Mouse (Mus musculus) spleen, postnatal 36 days (tissue): Measurements from ENCODE around the gene Hs2st1.
"Not testable (repeated sequence)": the region's sequence is repeated elsewhere in the genome, so short reads cannot be mapped to it uniquely, and the experiment has no call there.

ENCODE experiments used
- DNase-seq, 2 experiments: peaks; one replicate each; pipeline ENCODE4 v3.0.0; 2022; ENCODE audit warnings: low spot score in 2 of 2, mixed read lengths in 1 of 2

Hs2st1 gene

GRCm38 (mm10) chr3:144570047-144570815 lies at the start of gene Hs2st1, which contains the start of gene Selenof:
Gene Hs2st1 (minus strand): TSS chr3:144570181.
Gene Selenof (plus strand): TSS chr3:144570304.
- DNase-seq = peak; percentile 99 to 100

GRCm38 (mm10) chr3:144617633-144618180 lies 47.7 kb upstream of the Hs2st1 start:
- DNase-seq = no peak

GRCm38 (mm10) chr3:144616654-144617425 lies 46.9 kb upstream of the Hs2st1 start:
- peak; percentile 65 to 74 for DNase-seq

- DNase-seq = no peak
Measured at GRCm38 (mm10) chr3:144615459-144615858, 45.5 kb upstream of the Hs2st1 start.

- no peak for DNase-seq
Measured at GRCm38 (mm10) chr3:144614698-144615097, 44.7 kb upstream of the Hs2st1 start.

- no peak for DNase-seq
Measured at GRCm38 (mm10) chr3:144614277-144614676, 44.3 kb upstream of the Hs2st1 start.

GRCm38 (mm10) chr3:144612382-144612781 lies 42.4 kb upstream of the Hs2st1 start:
- DNase-seq = no peak

- DNase-seq = no peak
Measured at GRCm38 (mm10) chr3:144611626-144612271, 41.8 kb upstream of the Hs2st1 start.

- DNase-seq = no peak
Measured at GRCm38 (mm10) chr3:144610759-144611158, 40.8 kb upstream of the Hs2st1 start.

- DNase-seq = no peak
Measured at GRCm38 (mm10) chr3:144608090-144608489, 38.1 kb upstream of the Hs2st1 start.

- DNase-seq = no peak
Measured at GRCm38 (mm10) chr3:144606449-144606848, 36.5 kb upstream of the Hs2st1 start.

GRCm38 (mm10) chr3:144605811-144606210 lies 35.8 kb upstream of the Hs2st1 start:
- not testable (repeated sequence) for DNase-seq

GRCm38 (mm10) chr3:144604205-144604604 lies 34.2 kb upstream of the Hs2st1 start:
- DNase-seq = no peak

GRCm38 (mm10) chr3:144603558-144603957 lies 33.6 kb upstream of the Hs2st1 start:
- no peak for DNase-seq

GRCm38 (mm10) chr3:144602819-144603218 lies 32.8 kb upstream of the Hs2st1 start:
- DNase-seq = no peak

GRCm38 (mm10) chr3:144602413-144602812 lies 32.4 kb upstream of the Hs2st1 start:
- no peak for DNase-seq

- no peak for DNase-seq
Measured at GRCm38 (mm10) chr3:144597790-144598467, 27.9 kb upstream of the Hs2st1 start.

GRCm38 (mm10) chr3:144597121-144597520 lies 27.1 kb upstream of the Hs2st1 start:
- DNase-seq = no peak

GRCm38 (mm10) chr3:144592992-144593785 lies 23.2 kb upstream of the Hs2st1 start:
- DNase-seq = no peak

GRCm38 (mm10) chr3:144589189-144589890 lies 19.4 kb upstream of the Hs2st1 start:
- DNase-seq = no peak
